Mouse (Mus musculus) erythroid progenitor cell, adult 5-6 weeks (primary cell): ENCODE data around the gene Ccnc. TPM values are rescaled to one million over a fixed set of nuclear protein-coding genes. Genes with fewer than 3 reads are reported as not detected.
"Not testable (repeated sequence)": the region's sequence is repeated elsewhere in the genome, so short reads cannot be mapped to it uniquely, and the experiment has no call there.

Experiments used
- ATAC-seq: replicated peaks from 2 replicates; pipeline ENCODE4 v1.8.0; 2016; ENCODE audit warnings: moderate number of reproducible peaks, mild to moderate bottlenecking, moderate TSS enrichment, inconsistent platforms; ENCODE audit not compliant: poor library complexity, low FRiP score, severe bottlenecking
- total RNA-seq, 2 experiments: library from RNA; stranded (forward) in 1 of 2; stranded (reverse) in 1 of 2; fragments of 150-400 nt in 1 of 2; fragments of 186-747, 209-891 nt in 1 of 2; gene quantifications; 2 replicates each; pipeline versions ENCODE4 v1.2.3 to v1.2.4; 2015 to 2017; ENCODE audit warnings: low replicate concordance in 2 of 2

Ccnc gene
- total RNA-seq, 2 experiments from 2014 or later: 19.3 to 28.5 TPM

- no peak for ATAC-seq
Observed at GRCm38 (mm10) chr4:21722752-21723334, 4.7 kb upstream of the Ccnc start.

- peak; percentile 83 for ATAC-seq
Observed at GRCm38 (mm10) chr4:21726912-21727614, 438 bp upstream of the Ccnc start.

- ATAC-seq: no peak
Observed at GRCm38 (mm10) chr4:21739169-21739568, 11.7 kb downstream of the Ccnc start.

GRCm38 (mm10) chr4:21744142-21744541 is 16.6 kb downstream of the Ccnc start:
- ATAC-seq: not testable (repeated sequence)

- no peak for ATAC-seq
Observed at GRCm38 (mm10) chr4:21745723-21746122, 18.2 kb downstream of the Ccnc start.

GRCm38 (mm10) chr4:21755123-21755789 is 27.8 kb downstream of the Ccnc start:
- ATAC-seq: peak; percentile 90

GRCm38 (mm10) chr4:21758860-21759259 is 31.4 kb downstream of the Ccnc start:
- no peak for ATAC-seq

- ATAC-seq: no peak
Observed at GRCm38 (mm10) chr4:21761416-21762160, 34.1 kb downstream of the Ccnc start.

GRCm38 (mm10) chr4:21763827-21764226 is 36.3 kb downstream of the Ccnc start:
- ATAC-seq: no peak

- ATAC-seq: no peak; the same call in 1 of the 2 replicates
Observed at GRCm38 (mm10) chr4:21766171-21766862, 38.8 kb downstream of the Ccnc start.

- peak; percentile 100 for ATAC-seq
Observed at GRCm38 (mm10) chr4:21766863-21767304, 39.4 kb downstream of the Ccnc start, which contains the start of the genes Usp45 and Tstd3. Gene Usp45, plus strand, starts transcription at chr4:21767156. Gene Tstd3, minus strand, starts transcription at chr4:21767212.

GRCm38 (mm10) chr4:21771064-21771463 is 43.6 kb downstream of the Ccnc start:
- ATAC-seq: no peak

- no peak for ATAC-seq
Observed at GRCm38 (mm10) chr4:21772306-21772705, 44.8 kb downstream of the Ccnc start.

GRCm38 (mm10) chr4:21776091-21776945 is 48.8 kb downstream of the Ccnc start:
- peak; percentile 91 for ATAC-seq

- ATAC-seq: no peak
Observed at GRCm38 (mm10) chr4:21776946-21777265, 49.4 kb downstream of the Ccnc start.

GRCm38 (mm10) chr4:21780816-21781726 is 53.6 kb downstream of the Ccnc start:
- peak; percentile 77 for ATAC-seq

- no peak for ATAC-seq
Observed at GRCm38 (mm10) chr4:21786268-21786667, 58.8 kb downstream of the Ccnc start.

GRCm38 (mm10) chr4:21788903-21789302 is 61.4 kb downstream of the Ccnc start:
- no peak for ATAC-seq
